Mouse (Mus musculus) MEL (cell line): ENCODE results near the gene Msh3. TPM values are rescaled to one million over a fixed set of nuclear protein-coding genes. Genes with fewer than 3 reads are reported as not detected.

Experiments
- DNase-seq: peaks from one replicate; pipeline ENCODE4 v3.0.0; 2011; ENCODE audit warnings: low read depth, low spot score
- H3K27ac ChIP-seq: 2 replicates; pipeline ENCODE4 v1.5.1; 2012; ENCODE audit warnings: low read depth, mild to moderate bottlenecking, control low read depth, low read length, moderate library complexity; ENCODE audit not compliant: control insufficient read depth
- H3K27me3 ChIP-seq, 2 experiments: fragments of 150-350 bp in 1 of 2; sonication (generic) in 1 of 2; 2 replicates each; pipeline ENCODE4 v1.6.1; 2012; ENCODE audit warnings: low read length in 2 of 2, mild to moderate bottlenecking in 2 of 2, improper control_type of control experiment in 1 of 2, moderate library complexity in 1 of 2; ENCODE audit not compliant: insufficient read depth in 2 of 2, control insufficient read depth in 1 of 2
- H3K36me3 ChIP-seq, 2 experiments: 2 replicates each; pipeline ENCODE4 v1.6.1; 2012 to 2014; ENCODE audit warnings: low read length in 2 of 2, improper control_type of control experiment in 1 of 2, inconsistent platforms in 1 of 2, mild to moderate bottlenecking in 1 of 2; ENCODE audit not compliant: insufficient read depth in 2 of 2, control insufficient read depth in 1 of 2
- H3K4me1 ChIP-seq, 2 experiments: fragments of 150-350 bp in 1 of 2; sonication (generic) in 1 of 2; 2 replicates each; pipeline ENCODE4 v1.6.1; 2012; ENCODE audit warnings: low read length in 2 of 2, improper control_type of control experiment in 1 of 2, mild to moderate bottlenecking in 1 of 2; ENCODE audit not compliant: insufficient read depth in 2 of 2, control insufficient read depth in 1 of 2
- H3K4me3 ChIP-seq, 2 experiments: fragments of 150-350 bp in 1 of 2; sonication (generic) in 1 of 2; 2 replicates each; pipeline ENCODE4 v1.5.1; 2012; ENCODE audit warnings: low read depth in 2 of 2, low read length in 2 of 2, mild to moderate bottlenecking in 2 of 2, moderate library complexity in 2 of 2, control low read depth in 1 of 2, improper control_type of control experiment in 1 of 2; ENCODE audit not compliant: control insufficient read depth in 1 of 2, insufficient read depth in 1 of 2
- H3K79me2 ChIP-seq: 2 replicates; pipeline ENCODE4 v1.6.1; 2012; ENCODE audit warnings: mild to moderate bottlenecking, low read length, moderate library complexity; ENCODE audit not compliant: control insufficient read depth, poor library complexity, insufficient read depth
- H3K9ac ChIP-seq: 2 replicates; pipeline ENCODE4 v1.6.1; 2012; ENCODE audit warnings: low read depth, mild to moderate bottlenecking, control low read depth, low read length, moderate library complexity; ENCODE audit not compliant: control insufficient read depth, poor library complexity, severe bottlenecking
- H3K9me3 ChIP-seq: fragments of 150-350 bp; sonication (generic); replicated peaks from 2 replicates; pipeline ENCODE4 v1.6.1; 2012; ENCODE audit warnings: mild to moderate bottlenecking, low read length, improper control_type of control experiment, moderate library complexity; ENCODE audit not compliant: insufficient read depth
- BHLHE40 ChIP-seq: IDR thresholded peaks from 2 replicates; pipeline ENCODE4 v1.6.1; 2012; ENCODE audit warnings: low read depth, mild to moderate bottlenecking, inconsistent platforms, low read length, improper control_type of control experiment, borderline replicate concordance
- CHD2 ChIP-seq: IDR thresholded peaks from 2 replicates; pipeline ENCODE4 v1.6.1; 2011; ENCODE audit warnings: low read length, improper control_type of control experiment
- CTCF ChIP-seq, 3 experiments: IDR thresholded peaks in 2 of 3; conservative IDR thresholded peaks in 1 of 3; 2 replicates each; pipeline ENCODE4 v1.5.1; 2011 to 2012; ENCODE audit warnings: low read length in 3 of 3, low read depth in 2 of 3, mild to moderate bottlenecking in 2 of 3, improper control_type of control experiment in 1 of 3, inconsistent platforms in 1 of 3, mixed read lengths in 1 of 3, moderate library complexity in 1 of 3; ENCODE audit not compliant: control insufficient read depth in 1 of 3, insufficient read depth in 1 of 3, poor library complexity in 1 of 3, severe bottlenecking in 1 of 3
- E2F4 ChIP-seq: IDR thresholded peaks from 2 replicates; pipeline ENCODE4 v1.6.1; 2011; ENCODE audit warnings: low read depth, low read length, improper control_type of control experiment, borderline replicate concordance
- ELF1 ChIP-seq: IDR thresholded peaks from 2 replicates; pipeline ENCODE4 v1.6.1; 2014; ENCODE audit warnings: low read depth, mild to moderate bottlenecking, inconsistent platforms, low read length, improper control_type of control experiment, moderate library complexity
- ETS1 ChIP-seq: IDR thresholded peaks from 2 replicates; pipeline ENCODE4 v1.6.1; 2012; ENCODE audit warnings: low read depth, mild to moderate bottlenecking, inconsistent platforms, low read length, improper control_type of control experiment, moderate library complexity
- GABPA ChIP-seq: IDR thresholded peaks from 2 replicates; pipeline ENCODE4 v1.6.1; 2012; ENCODE audit warnings: low read depth, mild to moderate bottlenecking, inconsistent platforms, low read length, improper control_type of control experiment, moderate library complexity
- GATA1 ChIP-seq: IDR thresholded peaks from 2 replicates; pipeline ENCODE4 v1.6.1; 2011; ENCODE audit warnings: low read depth, low read length, improper control_type of control experiment
- HCFC1 ChIP-seq: IDR thresholded peaks from 2 replicates; pipeline ENCODE4 v1.6.1; 2012; ENCODE audit warnings: low read depth, mild to moderate bottlenecking, inconsistent platforms, low read length, improper control_type of control experiment, moderate library complexity
- JUND ChIP-seq: IDR thresholded peaks from 2 replicates; pipeline ENCODE4 v1.6.1; 2011; ENCODE audit warnings: low read depth, mild to moderate bottlenecking, improper control_type of control experiment, low read length
- MAZ ChIP-seq: IDR thresholded peaks from 2 replicates; pipeline ENCODE4 v1.6.1; 2012; ENCODE audit warnings: low read depth, mild to moderate bottlenecking, inconsistent platforms, low read length, improper control_type of control experiment
- MEF2A ChIP-seq: IDR thresholded peaks from 2 replicates; pipeline ENCODE4 v1.6.1; 2014; ENCODE audit warnings: low read depth, mild to moderate bottlenecking, inconsistent platforms, low read length, improper control_type of control experiment; ENCODE audit not compliant: poor library complexity, insufficient replicate concordance, severe bottlenecking; ENCODE audit errors: extremely low read depth
- MXI1 ChIP-seq: IDR thresholded peaks from 2 replicates; pipeline ENCODE4 v1.6.1; 2011; ENCODE audit warnings: mild to moderate bottlenecking, low read depth, low read length, improper control_type of control experiment
- MYC ChIP-seq: IDR thresholded peaks from 2 replicates; pipeline ENCODE4 v1.6.1; 2011; ENCODE audit warnings: low read depth, mild to moderate bottlenecking, low read length, improper control_type of control experiment, moderate library complexity
- NRF1 ChIP-seq: IDR thresholded peaks from 2 replicates; pipeline ENCODE4 v1.6.1; 2014; ENCODE audit warnings: low read depth, mild to moderate bottlenecking, inconsistent platforms, low read length, improper control_type of control experiment, moderate library complexity; ENCODE audit not compliant: poor library complexity, insufficient read depth, severe bottlenecking
- POLR2A ChIP-seq, 2 experiments: IDR thresholded peaks; 2 replicates each; pipeline ENCODE4 v1.6.1; 2011 to 2012; ENCODE audit warnings: low read length in 2 of 2, mild to moderate bottlenecking in 2 of 2, control low read depth in 1 of 2, improper control_type of control experiment in 1 of 2, low read depth in 1 of 2, moderate library complexity in 1 of 2; ENCODE audit not compliant: control insufficient read depth in 1 of 2, insufficient read depth in 1 of 2, poor library complexity in 1 of 2
- POLR2AphosphoS2 ChIP-seq: IDR thresholded peaks from 2 replicates; pipeline ENCODE4 v1.6.1; 2011; ENCODE audit warnings: low read length, improper control_type of control experiment
- RCOR1 ChIP-seq: IDR thresholded peaks from 2 replicates; pipeline ENCODE4 v1.6.1; 2012; ENCODE audit warnings: low read depth, mild to moderate bottlenecking, inconsistent platforms, low read length, improper control_type of control experiment
- TAL1 ChIP-seq: IDR thresholded peaks from 2 replicates; pipeline ENCODE4 v1.6.1; 2012; ENCODE audit warnings: mild to moderate bottlenecking, inconsistent platforms, low read length, moderate library complexity, mixed read lengths
- ZMIZ1 ChIP-seq: IDR thresholded peaks from 2 replicates; pipeline ENCODE4 v1.6.1; 2012; ENCODE audit warnings: low read depth, mild to moderate bottlenecking, inconsistent platforms, low read length, improper control_type of control experiment, moderate library complexity
- polyA plus RNA-seq, 2 experiments: library from polyadenylated mRNA; stranded (reverse) in 1 of 2; unstranded in 1 of 2; fragments of >175 nt in 1 of 2; fragments of >200 nt in 1 of 2; gene quantifications; 2 replicates each; pipeline versions ENCODE4 v1.2.1 to v1.2.4; 2012; ENCODE audit warnings: low replicate concordance in 2 of 2, low read depth in 1 of 2; ENCODE audit not compliant: insufficient read length in 2 of 2, insufficient read depth in 1 of 2, missing spikeins in 1 of 2
- total RNA-seq: library from RNA; depleted of rRNA; stranded (reverse); fragments of 300-350 nt; gene quantifications from 2 replicates; pipeline ENCODE4 v1.2.3, GENCODE M21; 2012

Gene Msh3
- total and polyA plus RNA-seq, 3 experiments: 14.4 to 17.7 TPM; not detected in 1

- DNase-seq: no peak
- peaks cover 0 to 16% of the 10 kb centered on the region in 2 experiments; a peak in 2 of 4 replicates for H3K36me3 ChIP-seq
- TF ChIP-seq ZMIZ1: no peak
- TF ChIP-seq JUND: no peak
- no peak for TF ChIP-seq GABPA
- TF ChIP-seq MYC: no peak
- no peak for TF ChIP-seq HCFC1
- TF ChIP-seq MXI1: no peak
- TF ChIP-seq CTCF (IDR thresholded peaks at IDR 0.05 in 2 of 3, conservative IDR thresholded peaks at IDR 0.05 in 1 of 3; ENCODE audit: control insufficient read depth in 1 of 3, insufficient read depth in 1 of 3, low read depth in 2 of 3, low read length in 3 of 3, poor library complexity in 1 of 3, severe bottlenecking in 1 of 3): no peak
- no peak for TF ChIP-seq NRF1
- TF ChIP-seq RCOR1: no peak
- TF ChIP-seq CHD2: no peak
- no peak for TF ChIP-seq GATA1
- no peak for TF ChIP-seq BHLHE40
- no peak for TF ChIP-seq ELF1
- no peak for TF ChIP-seq MAZ
- TF ChIP-seq MEF2A: no peak
- TF ChIP-seq TAL1: no peak
- H3K27ac ChIP-seq: no peak overlapping the region
- no peak overlapping the region for H3K4me3 ChIP-seq
- no peaks in the 10 kb centered on the region for H3K79me2 ChIP-seq
- H3K9me3 ChIP-seq: no peaks in the 10 kb centered on the region
- H3K27me3 ChIP-seq: no peaks in the 10 kb centered on the region
- peaks cover 3 to 9% of the 10 kb centered on the region in 2 experiments; a peak in 3 of 4 replicates for H3K4me1 ChIP-seq
- no peak overlapping the region for H3K9ac ChIP-seq
These were observed 22.5 kb downstream of the Msh3 start for GRCm38 (mm10) chr13:92332103-92332879.

- DNase-seq: no peak
- H3K27ac ChIP-seq: no peak overlapping the region
- H3K9me3 ChIP-seq: no peaks in the 10 kb centered on the region
- H3K4me1 ChIP-seq: peaks cover 3 to 7% of the 10 kb centered on the region in 2 experiments; a peak in 3 of 4 replicates
- H3K36me3 ChIP-seq: peaks cover 0 to 13% of the 10 kb centered on the region in 2 experiments; a peak in 3 of 4 replicates
- no peak overlapping the region for H3K9ac ChIP-seq
- TF ChIP-seq ETS1 (no peak), POLR2A (IDR thresholded peaks at IDR 0.05; ENCODE audit: control insufficient read depth in 1 of 2, insufficient read depth in 1 of 2, low read depth in 1 of 2, low read length in 2 of 2, poor library complexity in 1 of 2) (no peak), GABPA (no peak), MXI1 (no peak), POLR2AphosphoS2 (no peak), E2F4 (no peak), HCFC1 (no peak), JUND (no peak)
- H3K79me2 ChIP-seq: no peaks in the 10 kb centered on the region
- no peak overlapping the region for H3K4me3 ChIP-seq
- H3K27me3 ChIP-seq: no peaks in the 10 kb centered on the region
These were observed 24.2 kb downstream of the Msh3 start for GRCm38 (mm10) chr13:92330621-92331020.
